Mouse (Mus musculus): ENCODE data around the gene Tspan5.

The Tspan5 gene

GRCm38 (mm10) chr3:138845820-138846219, 103.8 kb downstream of the Tspan5 start:
- in situ Hi-C loops (cut with MboI): no loop called here

- in situ Hi-C loops (cut with MboI): no loop called here
Observed at GRCm38 (mm10) chr3:138847809-138848208, 105.8 kb downstream of the Tspan5 start.

GRCm38 (mm10) chr3:138849755-138850301, 107.8 kb downstream of the Tspan5 start:
- in situ Hi-C loops (cut with MboI): no loop called here

GRCm38 (mm10) chr3:138851876-138852275, 109.9 kb downstream of the Tspan5 start:
- in situ Hi-C loops (cut with MboI): no loop called here

- in situ Hi-C loops (cut with MboI): no loop called here
Observed at GRCm38 (mm10) chr3:138852982-138853689, 111.1 kb downstream of the Tspan5 start.

- in situ Hi-C loops (cut with MboI): no loop called here
Observed at GRCm38 (mm10) chr3:138853996-138854836, 112.2 kb downstream of the Tspan5 start.

- in situ Hi-C loops (cut with MboI): no loop called here
Observed at GRCm38 (mm10) chr3:138855387-138855786, 113.4 kb downstream of the Tspan5 start.

GRCm38 (mm10) chr3:138856946-138857345, 115.0 kb downstream of the Tspan5 start:
- in situ Hi-C loops (cut with MboI): no loop called here

GRCm38 (mm10) chr3:138857805-138858546, 116.0 kb downstream of the Tspan5 start:
- in situ Hi-C loops (cut with MboI): no loop called here

GRCm38 (mm10) chr3:138858649-138859048, 116.7 kb downstream of the Tspan5 start:
- in situ Hi-C loops (cut with MboI): no loop called here

GRCm38 (mm10) chr3:138859166-138859565, 117.2 kb downstream of the Tspan5 start:
- in situ Hi-C loops (cut with MboI): no loop called here

- in situ Hi-C loops (cut with MboI): no loop called here
Observed at GRCm38 (mm10) chr3:138859666-138860065, 117.7 kb downstream of the Tspan5 start.

- in situ Hi-C loops (cut with MboI): no loop called here
Observed at GRCm38 (mm10) chr3:138860257-138860760, 118.3 kb downstream of the Tspan5 start.

- in situ Hi-C loops (cut with MboI): no loop called here
Observed at GRCm38 (mm10) chr3:138861032-138861431, 119.0 kb downstream of the Tspan5 start.

- in situ Hi-C loops (cut with MboI): no loop called here
Observed at GRCm38 (mm10) chr3:138861589-138861988, 119.6 kb downstream of the Tspan5 start.

- in situ Hi-C loops (cut with MboI): no loop called here
Observed at GRCm38 (mm10) chr3:138864166-138864648, 122.2 kb downstream of the Tspan5 start.

GRCm38 (mm10) chr3:138865271-138865670, 123.3 kb downstream of the Tspan5 start:
- in situ Hi-C loops (cut with MboI): no loop called here

GRCm38 (mm10) chr3:138867149-138867848, 125.3 kb downstream of the Tspan5 start:
- in situ Hi-C loops (cut with MboI): no loop called here

- in situ Hi-C loops (cut with MboI): no loop called here
Observed at GRCm38 (mm10) chr3:138868409-138868808, 126.4 kb downstream of the Tspan5 start.

- in situ Hi-C loops (cut with MboI): no loop called here
Observed at GRCm38 (mm10) chr3:138875282-138875681, 133.3 kb downstream of the Tspan5 start.

GRCm38 (mm10) chr3:138875936-138876335, 133.9 kb downstream of the Tspan5 start:
- in situ Hi-C loops (cut with MboI): no loop called here

All from mature B cell (primary cell).